Mouse (Mus musculus) lung, postnatal 0 days (tissue): ENCODE results near the gene Sulf2. TPM values are rescaled to one million over a fixed set of nuclear protein-coding genes. Genes with fewer than 3 reads are reported as not detected.
A peak's percentile ranks its signal among the peaks of the same experiment; 100 is the strongest.

Source experiments
- ATAC-seq: fragments of 200-750 bp; cut with Nextera tagmentation; 2 replicates; pipeline ENCODE4 v1.8.0; 2017; ENCODE audit warnings: moderate library complexity
- DNase-seq: peaks from one replicate; pipeline ENCODE4 v3.0.0-alpha.2; 2016; ENCODE audit warnings: low spot score
- H3K27ac ChIP-seq: fragments of 300-500 bp; sonication (generic); 2 replicates; pipeline ENCODE4 v1.5.1; 2014; ENCODE audit warnings: antibody characterized with exemption, mild to moderate bottlenecking, low read length, mixed read lengths
- H3K27me3 ChIP-seq: fragments of 300-500 bp; sonication (generic); replicated peaks from 2 replicates; pipeline ENCODE4 v1.6.1; 2014; ENCODE audit warnings: low read length, mixed read lengths; ENCODE audit not compliant: insufficient read depth
- H3K36me3 ChIP-seq: fragments of 300-500 bp; sonication (generic); 2 replicates; pipeline ENCODE4 v1.6.1; 2014; ENCODE audit warnings: low read length, mixed read lengths; ENCODE audit not compliant: insufficient read depth
- H3K4me1 ChIP-seq: fragments of 300-500 bp; sonication (generic); 2 replicates; pipeline ENCODE4 v1.6.1; 2014; ENCODE audit warnings: antibody characterized with exemption, low read depth, low read length, mixed read lengths; ENCODE audit not compliant: insufficient read depth
- H3K4me2 ChIP-seq: fragments of 300-500 bp; sonication (generic); replicated peaks from 2 replicates; pipeline ENCODE4 v1.6.1; 2014; ENCODE audit warnings: low read depth, mild to moderate bottlenecking, low read length, moderate library complexity, mixed read lengths
- H3K4me3 ChIP-seq: fragments of 300-500 bp; sonication (generic); 2 replicates; pipeline ENCODE4 v1.5.1; 2014; ENCODE audit warnings: low read depth, low read length
- H3K9ac ChIP-seq: fragments of 300-500 bp; sonication (generic); replicated peaks from 2 replicates; pipeline ENCODE4 v1.6.1; 2014; ENCODE audit warnings: low read depth, mild to moderate bottlenecking
- H3K9me3 ChIP-seq: fragments of 300-500 bp; sonication (generic); 2 replicates; pipeline ENCODE4 v1.6.1; 2016; ENCODE audit warnings: low read length, mixed read lengths
- CTCF ChIP-seq: IDR thresholded peaks from 2 replicates; pipeline ENCODE4 v1.5.1; 2016; ENCODE audit warnings: antibody characterized with exemption, mild to moderate bottlenecking
- EP300 ChIP-seq: IDR thresholded peaks from 2 replicates; pipeline ENCODE4 v1.6.1; 2016; ENCODE audit warnings: antibody characterized with exemption, mild to moderate bottlenecking, control low read depth
- WGBS: fragments of 180-500 bp; shearing (Covaris S2); extraction: QIAGEN DNeasy Blood & Tissue Kit; methylation state at CpG from one replicate; pipeline ENCODE4 v1.1.7; 2014; 5-methylcytosine and 5-hydroxymethylcytosine counted together
- polyA plus RNA-seq: library from polyadenylated mRNA; unstranded; fragments of >200 nt; fragmentation: Nextera tagmentation; extraction: Ambion mirVana; gene quantifications from 2 replicates; pipeline ENCODE4 v1.2.1, GENCODE M21; 2015

Gene Sulf2
- polyA plus RNA-seq, 1 experiment from 2014 or later, result 13.6 TPM

- DNase-seq (no peak), ATAC-seq (no peak)
- H3K9me3 ChIP-seq, result no peaks in the 10 kb centered on the region
- no peak overlapping the region for H3K4me2 ChIP-seq
- peaks cover 30% of the 10 kb centered on the region; the same call in 1 of the 2 replicates for H3K36me3 ChIP-seq
- H3K4me3 ChIP-seq, result no peak overlapping the region
- TF ChIP-seq CTCF (no peak), EP300 (no peak)
- H3K4me1 ChIP-seq, result no peaks in the 10 kb centered on the region
- no peaks in the 10 kb centered on the region for H3K27me3 ChIP-seq
- 93% methylated on average over 14 of the region's 14 CpGs for WGBS
- H3K27ac ChIP-seq, result no peak overlapping the region
- no peak overlapping the region for H3K9ac ChIP-seq
Observed at GRCm38 (mm10) chr2:166054002-166054539, 101.4 kb downstream of the Sulf2 start.

GRCm38 (mm10) chr2:166051966-166052365, 103.5 kb downstream of the Sulf2 start:
- Histone ChIP-seq H3K27ac (no peak overlapping the region), H3K9me3 (no peaks in the 10 kb centered on the region), H3K4me2 (no peak overlapping the region), H3K9ac (no peak overlapping the region), H3K36me3 (peaks cover 37% of the 10 kb centered on the region; the same call in 1 of the 2 replicates), H3K4me3 (no peak overlapping the region), H3K4me1 (no peaks in the 10 kb centered on the region), H3K27me3 (no peaks in the 10 kb centered on the region)
- 84% methylated on average over 7 of the region's 7 CpGs for WGBS
- DNase-seq (no peak), ATAC-seq (no peak)
- no peak for TF ChIP-seq CTCF
- no peak for TF ChIP-seq EP300

- Histone ChIP-seq H3K36me3 (peaks cover 34% of the 10 kb centered on the region; the same call in 1 of the 2 replicates), H3K9me3 (no peaks in the 10 kb centered on the region), H3K27ac (no peak overlapping the region), H3K9ac (no peak overlapping the region), H3K4me2 (no peak overlapping the region), H3K4me3 (no peak overlapping the region), H3K27me3 (no peaks in the 10 kb centered on the region), H3K4me1 (no peaks in the 10 kb centered on the region)
- 84% methylated on average over 17 of the region's 17 CpGs for WGBS
- ATAC-seq (no peak), DNase-seq (no peak)
- TF ChIP-seq CTCF, result no peak
- TF ChIP-seq EP300, result no peak
Observed at GRCm38 (mm10) chr2:166051421-166051820, 104.0 kb downstream of the Sulf2 start.

GRCm38 (mm10) chr2:166048852-166049251, 106.6 kb downstream of the Sulf2 start:
- Histone ChIP-seq H3K36me3 (peaks cover 27% of the 10 kb centered on the region; the same call in 1 of the 2 replicates), H3K4me2 (no peak overlapping the region), H3K4me3 (no peak overlapping the region), H3K9ac (no peak overlapping the region), H3K9me3 (no peaks in the 10 kb centered on the region), H3K4me1 (no peaks in the 10 kb centered on the region), H3K27me3 (no peaks in the 10 kb centered on the region), H3K27ac (no peak overlapping the region)
- 87% methylated on average over 7 of the region's 7 CpGs for WGBS
- TF ChIP-seq CTCF (no peak), EP300 (no peak)
- DNase-seq, result no peak
- no peak for ATAC-seq

GRCm38 (mm10) chr2:166047931-166048330, 107.5 kb downstream of the Sulf2 start:
- no peak for DNase-seq
- H3K27ac ChIP-seq, result no peak overlapping the region
- H3K9me3 ChIP-seq, result no peaks in the 10 kb centered on the region
- ATAC-seq, result no peak
- no peak overlapping the region for H3K4me2 ChIP-seq
- no peak overlapping the region for H3K4me3 ChIP-seq
- no peaks in the 10 kb centered on the region for H3K4me1 ChIP-seq
- WGBS, result 93% methylated on average over 4 of the region's 4 CpGs
- no peak overlapping the region for H3K9ac ChIP-seq
- TF ChIP-seq CTCF (no peak), EP300 (no peak)
- H3K27me3 ChIP-seq, result no peaks in the 10 kb centered on the region
- peaks cover 27% of the 10 kb centered on the region; the same call in 1 of the 2 replicates for H3K36me3 ChIP-seq

- H3K27ac ChIP-seq, result no peak overlapping the region
Observed at GRCm38 (mm10) chr2:166045549-166046501, 109.6 kb downstream of the Sulf2 start.

More at GRCm38 (mm10) chr2:166045549-166046501, 109.6 kb downstream of the Sulf2 start:
- WGBS, result 37% methylated on average over 10 of the region's 10 CpGs
- H3K9ac ChIP-seq, result no peak overlapping the region
- peak; percentile 49 for ATAC-seq
- no peaks in the 10 kb centered on the region for H3K27me3 ChIP-seq
- no peaks in the 10 kb centered on the region for H3K4me1 ChIP-seq
- peak; percentile 77 for DNase-seq
- no peak overlapping the region for H3K4me2 ChIP-seq
- no peak; the same call in 1 of the 2 replicates for TF ChIP-seq EP300
- TF ChIP-seq CTCF, result peak; percentile 85
- H3K9me3 ChIP-seq, result no peaks in the 10 kb centered on the region
- H3K36me3 ChIP-seq, result peaks cover 19% of the 10 kb centered on the region; the same call in 1 of the 2 replicates
- no peak overlapping the region for H3K4me3 ChIP-seq
